Mouse (Mus musculus): ENCODE measurements at regions not wholly inside any gene's neighbourhood (a gene's known extent, or its start where the extent isn't known, plus 50 kb on each side); places are given as distances from the start of the nearest gene placed in this dataset.

- no peak for DNase-seq
Measured at GRCm38 (mm10) chr6:51069945-51070344, 362.5 kb upstream of the Nfe2l3 start.

- no peak for DNase-seq
Measured at GRCm38 (mm10) chr6:51071243-51071642, 361.2 kb upstream of the Nfe2l3 start.

GRCm38 (mm10) chr6:51075026-51075425 lies 357.4 kb upstream of the Nfe2l3 start:
- no peak for DNase-seq

- no peak for DNase-seq
Measured at GRCm38 (mm10) chr6:51076861-51077768, 355.4 kb upstream of the Nfe2l3 start.

GRCm38 (mm10) chr6:51077769-51078096 lies 354.7 kb upstream of the Nfe2l3 start:
- DNase-seq = no peak

DNA sequence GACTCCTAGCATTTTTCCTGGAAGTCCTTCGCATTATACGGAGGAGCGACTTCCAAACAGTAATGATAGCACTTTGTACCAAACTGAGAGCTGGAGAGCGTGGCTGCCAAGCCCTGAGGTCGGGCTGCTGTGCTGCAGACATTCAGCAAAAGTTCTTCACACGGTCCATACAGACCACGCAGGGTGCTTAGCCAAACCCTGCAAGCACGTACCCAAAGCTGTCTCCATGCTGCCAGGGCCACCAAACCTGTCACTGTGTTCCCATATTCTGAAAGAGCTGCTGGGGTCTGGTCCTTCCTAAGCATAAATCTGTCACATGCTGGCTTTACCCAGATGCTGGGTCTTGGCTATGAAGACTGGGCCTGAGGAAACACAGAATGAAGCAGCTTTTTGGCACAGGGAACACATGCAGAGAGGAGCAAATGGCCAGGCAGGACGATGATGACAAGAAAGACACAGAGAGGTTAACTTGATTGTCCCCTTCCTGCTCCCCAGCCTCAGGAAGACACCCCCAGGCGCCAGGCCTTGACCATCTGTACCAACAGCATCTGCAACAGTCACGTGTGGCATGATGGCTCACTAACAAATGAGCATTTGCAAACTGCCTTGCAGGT lies 354.0 kb upstream of the Nfe2l3 start:
- no peak for DNase-seq

DNA sequence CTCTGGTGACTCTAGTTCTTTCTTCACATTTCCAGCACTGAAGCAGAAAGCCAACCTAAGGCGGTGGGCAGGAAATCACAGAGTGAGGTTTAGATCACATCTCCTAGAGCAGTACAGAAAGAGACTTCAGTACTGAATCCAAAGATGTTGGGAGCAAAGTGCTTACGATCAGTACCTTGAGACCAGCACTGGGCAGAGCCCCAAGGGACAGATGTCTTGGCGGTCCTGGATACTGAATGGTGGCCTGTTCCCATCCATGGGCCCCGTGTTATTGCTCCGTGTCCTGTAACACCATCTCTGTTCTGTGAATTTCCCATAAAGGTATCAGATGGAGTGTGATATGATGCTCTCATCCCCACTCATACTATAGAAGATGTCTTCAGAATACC lies 353.5 kb upstream of the Nfe2l3 start:
- DNase-seq = no peak

- DNase-seq = no peak
Measured at GRCm38 (mm10) chr6:51081056-51081455, 351.4 kb upstream of the Nfe2l3 start.

- no peak for DNase-seq
Measured at GRCm38 (mm10) chr6:51084656-51085055, 347.8 kb upstream of the Nfe2l3 start.

GRCm38 (mm10) chr6:51085547-51085946 lies 346.9 kb upstream of the Nfe2l3 start:
- no peak for DNase-seq

DNA sequence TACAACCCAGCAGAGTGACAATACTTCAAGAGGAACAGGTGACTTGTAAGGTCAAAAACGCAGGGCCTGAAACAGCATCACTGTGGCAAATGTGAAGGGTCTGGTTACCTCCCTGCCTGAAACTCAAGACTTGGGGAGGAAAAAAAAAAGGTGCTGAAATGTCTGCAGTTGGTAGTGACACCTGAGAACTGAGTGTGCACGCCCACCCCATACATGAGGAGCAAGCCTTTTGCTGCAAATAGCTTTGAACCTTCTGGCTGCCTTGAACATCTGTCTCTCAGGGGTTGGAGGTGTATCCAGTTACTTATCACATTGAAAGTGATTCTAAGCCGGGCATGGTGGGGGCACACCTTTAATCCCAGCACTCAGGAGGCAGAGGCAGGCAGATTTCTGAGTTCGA lies 346.1 kb upstream of the Nfe2l3 start:
- DNase-seq = no peak

DNA sequence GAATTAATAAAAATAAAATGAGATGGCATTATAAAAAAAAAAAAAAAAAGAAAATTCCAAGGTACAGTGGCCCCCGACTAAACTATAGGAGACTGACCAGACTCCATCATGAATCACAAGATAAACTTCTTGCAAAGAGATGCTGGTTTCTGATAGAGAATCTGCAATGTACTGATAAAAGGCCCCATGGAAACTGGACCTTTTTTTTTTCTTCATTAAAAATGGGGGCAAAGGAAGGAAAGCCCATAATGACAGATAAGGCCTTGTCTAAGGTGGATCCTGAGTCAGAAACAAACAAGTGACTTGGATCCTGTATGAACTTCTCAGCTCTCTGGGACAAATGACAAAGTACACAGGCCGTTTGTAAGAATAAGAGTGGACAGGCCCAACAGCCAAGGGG lies 344.7 kb upstream of the Nfe2l3 start:
- DNase-seq = no peak

- DNase-seq = no peak
Measured at GRCm38 (mm10) chr6:51088641-51089372, 343.7 kb upstream of the Nfe2l3 start.

DNA sequence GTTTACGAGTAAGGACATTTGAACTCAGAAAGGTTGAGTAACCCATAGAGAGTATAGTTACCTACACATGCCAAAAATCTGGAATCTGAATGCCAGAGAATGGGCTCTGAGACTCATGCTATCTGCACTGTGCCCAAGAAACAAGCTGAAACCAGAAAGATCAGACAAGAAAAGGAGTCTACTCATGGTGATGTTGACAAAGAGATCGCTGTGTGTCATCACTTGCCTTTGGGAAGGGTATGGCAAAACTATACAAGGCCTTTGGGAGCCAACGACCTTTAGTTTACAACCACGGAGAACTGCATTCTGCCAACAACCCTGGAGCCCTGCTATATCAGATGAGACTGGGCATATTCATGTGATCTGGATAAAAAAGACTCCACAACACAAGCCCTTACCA lies 339.3 kb upstream of the Nfe2l3 start:
- no peak for DNase-seq

DNA sequence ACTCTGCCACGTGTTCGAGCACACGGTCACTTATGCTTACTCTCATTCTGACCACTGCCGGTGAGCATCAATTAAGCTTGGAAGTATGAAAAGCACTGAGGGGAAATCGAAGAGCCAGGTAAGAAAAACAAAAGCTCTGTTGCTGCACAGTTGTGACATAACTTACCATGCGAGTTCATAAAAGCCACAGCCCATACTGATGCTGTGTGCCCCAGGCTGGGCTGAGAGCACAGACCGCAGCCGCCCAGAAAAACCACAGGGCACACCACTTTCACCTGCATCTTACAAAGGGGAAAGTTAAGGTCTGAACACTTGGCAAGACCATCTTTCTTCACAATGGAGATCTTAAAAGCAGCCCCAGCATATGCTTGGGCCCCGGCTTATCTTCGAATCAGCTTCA lies 338.2 kb upstream of the Nfe2l3 start:
- DNase-seq = no peak

- DNase-seq = no peak
Measured at GRCm38 (mm10) chr6:51097488-51097887, 335.0 kb upstream of the Nfe2l3 start.

DNA sequence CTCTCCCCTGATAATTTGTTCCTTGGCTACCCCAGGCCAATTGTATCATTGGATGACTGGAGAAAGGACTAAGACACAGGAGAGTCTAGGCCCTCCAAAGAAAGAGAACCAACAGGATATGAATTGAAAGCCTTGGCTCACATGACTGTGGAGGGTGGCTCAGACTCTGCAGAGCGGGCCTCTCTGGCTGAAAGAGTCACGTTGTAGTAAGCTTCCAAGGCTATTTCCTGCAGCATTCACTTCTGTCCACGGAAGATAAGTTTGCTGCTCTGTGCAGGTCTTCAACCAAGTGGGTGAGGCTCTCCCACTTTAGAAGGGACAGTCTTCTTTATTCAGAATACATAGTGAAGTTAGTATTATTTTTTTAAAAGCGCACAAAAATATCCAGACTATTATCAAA lies 332.1 kb upstream of the Nfe2l3 start:
- DNase-seq = no peak

DNA sequence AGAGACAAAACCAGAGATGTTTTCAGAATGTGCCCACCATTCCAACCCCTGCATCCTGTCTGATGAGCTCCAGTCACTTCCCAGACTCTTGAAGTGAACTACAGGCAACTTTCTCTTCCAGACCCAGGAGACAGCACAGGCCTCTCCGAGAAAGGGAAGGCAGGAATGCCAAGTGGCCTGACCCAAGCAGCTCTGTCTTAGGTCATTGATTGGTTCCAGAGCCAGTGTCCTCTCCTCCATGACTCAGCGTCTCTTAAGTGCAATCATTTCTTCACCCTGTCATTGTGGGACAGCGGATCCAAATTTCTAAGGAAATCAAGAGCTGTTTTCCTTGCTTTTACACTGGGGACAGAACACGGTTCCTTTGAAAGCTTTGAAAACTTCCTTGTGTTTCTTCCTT lies 329.2 kb upstream of the Nfe2l3 start:
- no peak for DNase-seq

DNA sequence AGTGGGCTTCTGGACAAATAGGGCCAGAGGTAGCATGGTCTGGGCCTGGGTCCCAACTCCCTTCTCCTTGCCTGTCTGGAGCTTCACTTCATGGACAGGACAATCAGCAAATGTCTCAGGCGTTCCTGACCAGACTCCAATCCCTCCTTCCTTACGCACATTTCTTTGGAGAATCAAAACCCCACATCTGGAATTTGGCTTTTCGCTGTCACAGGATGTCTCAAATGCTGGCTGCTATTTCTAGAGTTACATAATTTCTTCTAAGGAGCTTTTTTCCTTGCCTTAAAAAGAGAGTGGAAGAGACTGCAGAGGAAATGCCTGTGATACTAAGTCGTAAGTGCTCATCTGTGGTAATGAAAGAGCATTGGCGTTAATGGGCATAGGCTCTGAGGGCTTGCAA lies 328.1 kb upstream of the Nfe2l3 start:
- DNase-seq = no peak

DNA sequence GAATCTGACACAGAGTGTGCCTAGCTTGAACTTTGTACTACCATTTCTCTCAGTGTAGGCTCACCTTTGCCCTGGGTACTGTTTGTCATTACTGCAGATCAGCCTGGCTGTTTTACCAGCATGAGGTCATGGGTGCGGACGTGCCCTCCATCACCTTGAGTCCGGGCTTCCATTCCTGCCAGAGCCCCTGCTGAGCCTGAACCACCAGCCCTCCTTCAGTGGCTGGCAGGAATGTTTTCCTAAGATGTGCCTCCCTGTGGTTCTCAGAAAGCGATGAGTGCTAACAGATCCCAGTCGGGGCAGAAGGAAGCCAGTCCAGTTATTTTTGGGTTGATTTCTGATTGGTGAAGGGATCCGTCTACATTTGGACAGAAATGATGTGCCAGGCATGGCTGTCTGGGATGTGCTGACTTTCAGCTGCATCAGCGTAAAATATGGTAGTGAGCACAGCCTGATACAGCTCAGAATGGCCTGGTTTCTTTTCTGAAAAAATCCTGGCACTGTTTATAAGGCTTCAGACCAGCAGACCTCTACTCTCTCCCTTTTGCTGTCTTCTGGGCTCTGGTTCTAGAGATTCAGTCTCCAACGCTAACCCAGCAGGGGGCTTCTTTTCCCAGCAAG lies 324.0 kb upstream of the Nfe2l3 start:
- no peak for DNase-seq

GRCm38 (mm10) chr6:51110596-51110995 lies 321.9 kb upstream of the Nfe2l3 start:
- DNase-seq = no peak

- DNase-seq = no peak
Measured at GRCm38 (mm10) chr6:51114604-51115333, 317.7 kb upstream of the Nfe2l3 start.

All from thymus, postnatal 14 days (tissue).